Mouse (Mus musculus) neural tube, embryonic 11.5 days (tissue): ENCODE results near the gene Nfkbia. TPM values are rescaled to one million over a fixed set of nuclear protein-coding genes. Genes with fewer than 3 reads are reported as not detected.

Experiments used
- ATAC-seq: fragments of 200-750 bp; cut with Nextera tagmentation; 2 replicates; pipeline ENCODE4 v1.8.0; 2017; ENCODE audit warnings: moderate number of reproducible peaks, mild to moderate bottlenecking, moderate TSS enrichment, moderate library complexity; ENCODE audit not compliant: insufficient read depth, low FRiP score, low TSS enrichment
- DNase-seq: peaks from one replicate; pipeline ENCODE4 v3.0.0-alpha.2; 2015; ENCODE audit warnings: low spot score
- H3K27ac ChIP-seq: fragments of 300-500 bp; sonication (generic); 2 replicates; pipeline ENCODE4 v1.5.1; 2014; ENCODE audit warnings: low read depth, mild to moderate bottlenecking, low read length
- H3K27me3 ChIP-seq: fragments of 300-500 bp; sonication (generic); 2 replicates; pipeline ENCODE4 v1.6.1; 2014; ENCODE audit warnings: mild to moderate bottlenecking, low read length, mixed read lengths; ENCODE audit not compliant: control insufficient read depth, insufficient read depth
- H3K36me3 ChIP-seq: fragments of 300-500 bp; sonication (generic); 2 replicates; pipeline ENCODE4 v1.6.1; 2014; ENCODE audit warnings: mild to moderate bottlenecking, low read length, moderate library complexity, mixed read lengths; ENCODE audit not compliant: control insufficient read depth, insufficient read depth
- H3K4me1 ChIP-seq: fragments of 300-500 bp; sonication (generic); 2 replicates; pipeline ENCODE4 v1.6.1; 2014; ENCODE audit warnings: low read length, mixed read lengths; ENCODE audit not compliant: control insufficient read depth, insufficient read depth
- H3K4me2 ChIP-seq: fragments of 300-500 bp; sonication (generic); 2 replicates; pipeline ENCODE4 v1.6.1; 2014; ENCODE audit warnings: low read depth, mild to moderate bottlenecking, moderate library complexity
- H3K4me3 ChIP-seq: fragments of 300-500 bp; sonication (generic); 2 replicates; pipeline ENCODE4 v1.5.1; 2014; ENCODE audit warnings: low read depth, low read length
- H3K9ac ChIP-seq: fragments of 300-500 bp; sonication (generic); 2 replicates; pipeline ENCODE4 v1.6.1; 2014; ENCODE audit warnings: mild to moderate bottlenecking, low read length
- H3K9me3 ChIP-seq: fragments of 300-500 bp; sonication (generic); 2 replicates; pipeline ENCODE4 v1.6.1; 2016; ENCODE audit warnings: low read length; ENCODE audit not compliant: control insufficient read depth
- WGBS: fragments of 180-500 bp; shearing (Covaris S2); extraction: QIAGEN DNeasy Blood & Tissue Kit; methylation state at CpG from one replicate; pipeline ENCODE4 v1.1.7; 2014; 5-methylcytosine and 5-hydroxymethylcytosine counted together
- polyA plus RNA-seq: library from polyadenylated mRNA; unstranded; fragments of >200 nt; fragmentation: Nextera tagmentation; extraction: Ambion mirVana; gene quantifications from 2 replicates; pipeline ENCODE4 v1.2.1, GENCODE M21; 2014

The Nfkbia gene
- polyA plus RNA-seq, result 44.7 and 46.9 TPM in 2 replicates

- peak; percentile 92 for ATAC-seq
- WGBS, result under 1% methylated on average over 56 of the region's 58 CpGs
These were observed at the start of gene Nfkbia for GRCm38 (mm10) chr12:55492184-55492898. Gene Nfkbia, minus strand, starts transcription at chr12:55492647.

GRCm38 (mm10) chr12:55539157-55539556 is 46.7 kb upstream of the Nfkbia start:
- H3K27ac ChIP-seq, result no peak overlapping the region
- ATAC-seq, result no peak
- DNase-seq, result no peak
- 52% methylated on average over 8 of the region's 8 CpGs for WGBS
- H3K9me3 ChIP-seq, result no peaks in the 10 kb centered on the region
- H3K36me3 ChIP-seq, result no peaks in the 10 kb centered on the region
- peaks cover 2% of the 10 kb centered on the region; the same call in 1 of the 2 replicates for H3K27me3 ChIP-seq
- H3K4me2 ChIP-seq, result no peak overlapping the region
- H3K4me1 ChIP-seq, result no peaks in the 10 kb centered on the region
- H3K4me3 ChIP-seq, result no peak overlapping the region
- no peak overlapping the region for H3K9ac ChIP-seq

More at GRCm38 (mm10) chr12:55492184-55492898, at the start of gene Nfkbia:
- peak; percentile 90 for DNase-seq
- Histone ChIP-seq H3K27ac (peak within 1 kb of the TSS; percentile 94), H3K27me3 (no peaks in the 10 kb centered on the region), H3K4me3 (peak within 1 kb of the TSS; percentile 78), H3K4me2 (peak within 1 kb of the TSS; percentile 69), H3K9ac (peak within 1 kb of the TSS; percentile 90), H3K36me3 (peaks cover 3% of the 10 kb centered on the region; the same call in 1 of the 2 replicates), H3K4me1 (peaks cover 6% of the 10 kb centered on the region), H3K9me3 (no peaks in the 10 kb centered on the region)

- H3K9ac ChIP-seq, result no peak overlapping the region
These were observed 46.0 kb upstream of the Nfkbia start for GRCm38 (mm10) chr12:55538328-55538971.

GRCm38 (mm10) chr12:55537742-55538141 is 45.3 kb upstream of the Nfkbia start:
- H3K4me2 ChIP-seq, result no peak overlapping the region
- WGBS, result 47% methylated on average over 7 of the region's 7 CpGs
- no peak overlapping the region for H3K27ac ChIP-seq
- ATAC-seq (no peak), DNase-seq (no peak)
- no peak overlapping the region for H3K9ac ChIP-seq
- H3K9me3 ChIP-seq, result no peaks in the 10 kb centered on the region
- no peak overlapping the region for H3K4me3 ChIP-seq
- no peaks in the 10 kb centered on the region for H3K36me3 ChIP-seq
- no peaks in the 10 kb centered on the region for H3K4me1 ChIP-seq
- peaks cover 2% of the 10 kb centered on the region; the same call in 1 of the 2 replicates for H3K27me3 ChIP-seq

More at GRCm38 (mm10) chr12:55538328-55538971, 46.0 kb upstream of the Nfkbia start:
- H3K27ac ChIP-seq, result no peak overlapping the region
- no peaks in the 10 kb centered on the region for H3K4me1 ChIP-seq
- no peak overlapping the region for H3K4me2 ChIP-seq
- ATAC-seq, result peak; percentile 41; the same call in 1 of the 2 replicates
- 86% methylated on average over 1 of the region's 1 CpGs for WGBS
- peaks cover 2% of the 10 kb centered on the region; the same call in 1 of the 2 replicates for H3K27me3 ChIP-seq
- H3K4me3 ChIP-seq, result no peak overlapping the region
- no peaks in the 10 kb centered on the region for H3K9me3 ChIP-seq
- H3K36me3 ChIP-seq, result no peaks in the 10 kb centered on the region
- no peak for DNase-seq

- H3K4me2 ChIP-seq, result no peak overlapping the region
- H3K9ac ChIP-seq, result no peak overlapping the region
- peaks cover 2% of the 10 kb centered on the region; the same call in 1 of the 2 replicates for H3K27me3 ChIP-seq
- no peak for ATAC-seq
- DNase-seq, result peak; percentile 43
- H3K27ac ChIP-seq, result no peak overlapping the region
- H3K4me1 ChIP-seq, result no peaks in the 10 kb centered on the region
- H3K36me3 ChIP-seq, result no peaks in the 10 kb centered on the region
- WGBS, result 5% methylated on average over 14 of the region's 14 CpGs
- H3K4me3 ChIP-seq, result no peak overlapping the region
- no peaks in the 10 kb centered on the region for H3K9me3 ChIP-seq
These were observed 44.2 kb upstream of the Nfkbia start for GRCm38 (mm10) chr12:55536537-55537135.

- Histone ChIP-seq H3K4me3 (no peak overlapping the region), H3K36me3 (no peaks in the 10 kb centered on the region), H3K4me1 (no peaks in the 10 kb centered on the region), H3K9me3 (no peaks in the 10 kb centered on the region), H3K27me3 (no peaks in the 10 kb centered on the region), H3K9ac (no peak overlapping the region), H3K27ac (no peak overlapping the region), H3K4me2 (no peak overlapping the region)
- ATAC-seq (no peak), DNase-seq (no peak)
- 68% methylated on average over 15 of the region's 15 CpGs for WGBS
These were observed 34.7 kb upstream of the Nfkbia start for GRCm38 (mm10) chr12:55526983-55527752.

GRCm38 (mm10) chr12:55518061-55518738 is 25.8 kb upstream of the Nfkbia start:
- Histone ChIP-seq H3K9ac (no peak overlapping the region), H3K27me3 (no peaks in the 10 kb centered on the region), H3K4me3 (no peak overlapping the region), H3K9me3 (no peaks in the 10 kb centered on the region), H3K36me3 (no peaks in the 10 kb centered on the region), H3K27ac (no peak overlapping the region), H3K4me1 (no peaks in the 10 kb centered on the region), H3K4me2 (peak overlapping the region; percentile 14; the same call in 1 of the 2 replicates)
- DNase-seq, result peak; percentile 76
- WGBS, result 40% methylated on average over 15 of the region's 15 CpGs
- ATAC-seq, result peak; percentile 73

- Histone ChIP-seq H3K4me2 (no peak overlapping the region), H3K27ac (no peak overlapping the region), H3K4me1 (no peaks in the 10 kb centered on the region), H3K27me3 (no peaks in the 10 kb centered on the region), H3K36me3 (no peaks in the 10 kb centered on the region), H3K4me3 (no peak overlapping the region), H3K9ac (no peak overlapping the region), H3K9me3 (no peaks in the 10 kb centered on the region)
- ATAC-seq (no peak), DNase-seq (no peak)
- 94% methylated on average over 5 of the region's 5 CpGs for WGBS
These were observed 16.4 kb upstream of the Nfkbia start for GRCm38 (mm10) chr12:55508817-55509216.
